Mouse (Mus musculus) heart, postnatal 14 days (tissue): ENCODE results near the gene Kpna2. TPM values are rescaled to one million over a fixed set of nuclear protein-coding genes. Genes with fewer than 3 reads are reported as not detected.
"Not testable (repeated sequence)": the region's sequence is repeated elsewhere in the genome, so short reads cannot be mapped to it uniquely, and the experiment has no call there.

ENCODE experiments used
- DNase-seq, 2 experiments: peaks; one replicate each; pipeline ENCODE4 v3.0.0; 2021 to 2022
- intact Hi-C: fragments of 180-260 bp; cut with DNase I; formaldehyde crosslinking; loops from one replicate; pipeline ENCODE4 v1.15.1; 2025
- total RNA-seq, 2 experiments: library from RNA; stranded (reverse); gene quantifications; 2 replicates each; pipeline ENCODE4 v1.2.3; 2021

Kpna2 gene
- total RNA-seq, 2 experiments from 2014 or later: 84.2 to 103 TPM

DNA sequence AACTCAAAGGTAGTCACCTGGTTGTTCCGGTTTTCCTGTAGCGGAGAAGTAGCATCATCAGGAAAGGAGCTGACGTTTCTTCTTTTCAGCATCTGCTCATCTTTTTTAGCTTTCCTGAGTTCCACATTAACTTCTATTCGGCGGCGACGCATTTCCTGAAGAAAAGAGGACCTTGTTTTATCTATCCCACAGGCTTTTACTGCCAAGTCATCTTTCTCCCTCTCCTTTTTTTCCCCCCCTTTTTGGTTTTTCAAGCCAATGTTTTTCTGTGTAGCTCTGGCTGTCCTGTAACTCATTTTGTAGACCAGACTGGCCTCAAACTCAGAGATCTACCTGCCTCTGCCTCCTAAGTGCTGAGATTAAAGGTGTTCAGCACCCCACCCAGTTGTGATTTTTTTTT lies 2.8 kb downstream of the Kpna2 start:
- intact Hi-C loops: loop anchor here (5.0 kb wide), 1 partner anchor 209 kb away; the partner anchor contains the start of genes Cep95 and Ddx5

GRCm38 (mm10) chr11:106994246-106995085 lies 4.9 kb downstream of the Kpna2 start:
- intact Hi-C loops: loop anchor here (5.0 kb wide), 1 partner anchor 207 kb away; the partner anchor contains the start of genes Cep95 and Ddx5
- DNase-seq: no peak

More for the DNA sequence above, 2.8 kb downstream of the Kpna2 start:
- DNase-seq: not testable (repeated sequence)

GRCm38 (mm10) chr11:106987384-106987783 lies 12.0 kb downstream of the Kpna2 start:
- intact Hi-C loops: no loop called here
- DNase-seq: no peak

DNA sequence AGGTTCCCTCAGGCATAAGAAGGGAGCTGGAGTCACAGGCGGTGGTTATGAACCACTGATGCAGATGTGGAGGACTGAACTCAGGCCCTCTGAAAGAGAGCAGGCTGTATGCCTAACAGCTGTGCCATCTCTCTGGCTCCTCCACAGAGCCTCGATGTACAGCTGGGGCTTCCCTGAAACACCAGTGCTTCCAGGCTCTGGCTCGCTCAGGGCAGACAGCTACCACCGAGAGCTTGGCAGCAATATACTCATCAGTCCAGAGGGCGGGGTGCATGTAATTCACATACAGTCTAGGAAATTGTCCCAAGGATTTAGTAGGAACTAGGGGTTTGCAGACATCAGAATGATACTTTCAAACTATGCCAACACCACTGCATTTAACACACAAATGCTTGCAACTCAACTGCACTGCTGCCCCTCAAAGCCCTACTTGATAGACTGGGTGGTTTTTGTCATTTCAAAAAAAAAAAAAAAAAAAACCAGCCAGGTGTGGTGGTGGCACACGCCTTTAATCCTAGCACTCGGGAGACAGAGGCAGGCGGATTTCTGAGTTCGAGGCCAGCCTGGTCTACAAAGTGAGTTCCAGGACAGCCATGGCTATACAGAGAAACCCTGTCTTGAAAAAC lies 13.2 kb downstream of the Kpna2 start:
- DNase-seq, intact Hi-C loops: not testable (repeated sequence)

DNA sequence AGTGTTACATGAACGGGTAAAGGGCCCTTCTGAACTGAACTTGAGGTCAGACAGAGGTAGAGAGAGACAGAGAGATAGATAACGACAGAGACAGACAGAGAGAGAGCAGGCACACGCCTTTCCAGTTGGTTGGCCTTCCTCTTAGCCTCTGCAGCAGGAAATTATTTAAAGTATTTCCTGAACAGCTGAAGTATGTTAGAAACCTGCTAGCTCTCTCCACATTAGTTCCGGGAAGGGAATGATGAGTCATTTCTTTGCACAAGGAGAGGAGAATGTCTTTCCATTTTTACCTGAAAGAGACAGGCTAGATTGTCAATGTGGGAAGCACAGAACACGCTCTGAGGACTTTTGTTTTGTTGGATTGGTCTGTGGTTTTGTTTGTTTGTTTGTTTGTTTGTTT lies 17.0 kb downstream of the Kpna2 start:
- intact Hi-C loops: no loop called here
- DNase-seq: no peak

GRCm38 (mm10) chr11:106981787-106982186 lies 17.6 kb downstream of the Kpna2 start:
- intact Hi-C loops: no loop called here

GRCm38 (mm10) chr11:106980455-106980854 lies 18.9 kb downstream of the Kpna2 start:
- peak; percentile 58 to 82 for DNase-seq
- intact Hi-C loops: loop anchor here (1.0 kb wide), 1 partner anchor 129 kb away; no protein-coding TSS in a partner anchor

More at GRCm38 (mm10) chr11:106981787-106982186, 17.6 kb downstream of the Kpna2 start:
- no peak for DNase-seq

GRCm38 (mm10) chr11:106976194-106976593 lies 23.1 kb downstream of the Kpna2 start:
- intact Hi-C loops: loop anchor here (1.0 to 5.0 kb wide), 3 partner anchors 19 to 189 kb away; partner anchors contain the start of genes Cep95, Ddx5 and Smurf2
- peak; percentile 81 to 83 for DNase-seq

GRCm38 (mm10) chr11:106975419-106976177 lies 23.7 kb downstream of the Kpna2 start:
- intact Hi-C loops: loop anchor here (1.0 to 5.0 kb wide), 3 partner anchors 18 to 188 kb away; partner anchors contain the start of genes Cep95, Ddx5 and Smurf2
- no peak for DNase-seq

- no peak for DNase-seq
- intact Hi-C loops: no loop called here
Observed at GRCm38 (mm10) chr11:106974440-106974839, 24.9 kb downstream of the Kpna2 start.

GRCm38 (mm10) chr11:106973016-106973415 lies 26.3 kb downstream of the Kpna2 start:
- intact Hi-C loops: no loop called here
- no peak for DNase-seq

- intact Hi-C loops: no loop called here
- no peak for DNase-seq
Observed at GRCm38 (mm10) chr11:106969798-106970197, 29.5 kb downstream of the Kpna2 start.

DNA sequence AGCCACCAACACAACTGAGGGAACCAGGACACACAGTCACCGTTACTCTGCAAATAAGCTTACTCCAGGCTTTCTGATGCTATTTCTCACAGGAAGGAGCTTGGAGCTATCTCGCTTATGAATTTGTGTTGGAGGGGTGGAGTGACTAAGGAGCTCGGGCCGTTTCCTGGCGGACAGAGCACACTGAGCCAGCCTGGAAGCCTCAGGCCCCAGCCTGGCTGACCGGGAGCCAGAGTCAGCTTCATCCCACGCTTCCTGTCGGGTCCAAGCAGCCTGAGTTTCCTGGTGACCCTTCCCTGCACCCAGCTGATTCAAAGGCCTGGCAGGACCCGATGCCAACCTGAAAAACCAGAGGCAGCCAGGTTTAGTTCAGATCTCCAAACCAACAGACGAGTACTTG lies 31.7 kb downstream of the Kpna2 start:
- intact Hi-C loops: no loop called here

GRCm38 (mm10) chr11:106965881-106966280 lies 33.5 kb downstream of the Kpna2 start:
- no peak for DNase-seq
- intact Hi-C loops: no loop called here

More for the DNA sequence above, 31.7 kb downstream of the Kpna2 start:
- peak; percentile 68 to 72 for DNase-seq

DNA sequence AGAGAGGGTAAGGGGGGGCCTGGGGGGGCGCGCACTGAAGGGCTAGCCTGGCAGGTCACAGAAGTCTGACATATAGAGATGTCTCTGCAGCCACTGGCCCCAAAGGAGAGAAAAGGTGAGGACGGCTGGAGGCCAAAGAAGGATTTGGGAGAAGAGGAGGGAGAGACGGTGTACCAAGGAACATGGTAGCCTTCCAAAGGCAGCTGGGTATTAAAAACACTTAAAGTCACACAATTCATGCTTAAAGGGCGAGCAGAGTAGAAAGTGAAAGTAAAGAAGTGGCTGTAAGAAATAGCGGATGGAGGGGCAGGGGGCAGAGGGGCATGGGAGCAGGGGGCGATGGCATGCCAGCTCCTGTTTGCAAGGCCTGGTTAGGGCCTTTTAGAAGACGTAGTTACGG lies 37.0 kb downstream of the Kpna2 start:
- no peak for DNase-seq

DNA sequence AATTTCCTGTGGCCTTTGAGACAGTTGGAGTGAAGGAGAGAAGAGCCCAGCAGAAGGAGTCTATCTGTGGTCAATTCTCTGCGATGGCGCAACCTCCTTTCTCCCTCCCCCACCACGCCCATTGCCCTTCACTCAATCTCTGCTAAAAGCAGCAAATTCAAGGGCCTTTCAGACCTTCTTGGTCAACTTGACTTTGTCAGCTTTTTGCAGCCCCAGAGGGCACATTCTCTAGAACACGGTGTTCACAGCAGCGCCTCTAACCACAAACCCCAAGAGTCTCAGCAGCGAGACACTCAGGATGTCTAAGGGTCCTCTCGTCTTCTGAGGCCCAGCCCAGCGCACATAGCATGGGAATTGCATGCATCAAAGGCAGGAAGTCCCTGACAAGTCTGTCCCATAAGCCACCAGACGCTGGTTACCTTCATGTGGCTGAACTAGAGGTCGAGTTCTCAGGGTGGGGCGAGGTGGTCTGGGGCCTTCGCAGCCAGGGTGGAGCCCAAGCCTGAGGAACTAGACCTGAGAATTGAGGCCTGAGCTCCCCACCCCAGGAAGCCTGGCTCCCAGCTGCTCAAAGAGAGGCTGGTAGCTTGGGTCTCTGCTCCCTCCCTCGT lies 37.8 kb downstream of the Kpna2 start:
- intact Hi-C loops: no loop called here
- peak in 1 of 2 experiments; percentile 26 for DNase-seq

More for the DNA sequence above, 37.0 kb downstream of the Kpna2 start:
- intact Hi-C loops: no loop called here

- intact Hi-C loops: no loop called here
- no peak for DNase-seq
Observed at GRCm38 (mm10) chr11:106959121-106959520, 40.2 kb downstream of the Kpna2 start.

GRCm38 (mm10) chr11:106958407-106959071 lies 40.8 kb downstream of the Kpna2 start:
- intact Hi-C loops: no loop called here
- no peak for DNase-seq

DNA sequence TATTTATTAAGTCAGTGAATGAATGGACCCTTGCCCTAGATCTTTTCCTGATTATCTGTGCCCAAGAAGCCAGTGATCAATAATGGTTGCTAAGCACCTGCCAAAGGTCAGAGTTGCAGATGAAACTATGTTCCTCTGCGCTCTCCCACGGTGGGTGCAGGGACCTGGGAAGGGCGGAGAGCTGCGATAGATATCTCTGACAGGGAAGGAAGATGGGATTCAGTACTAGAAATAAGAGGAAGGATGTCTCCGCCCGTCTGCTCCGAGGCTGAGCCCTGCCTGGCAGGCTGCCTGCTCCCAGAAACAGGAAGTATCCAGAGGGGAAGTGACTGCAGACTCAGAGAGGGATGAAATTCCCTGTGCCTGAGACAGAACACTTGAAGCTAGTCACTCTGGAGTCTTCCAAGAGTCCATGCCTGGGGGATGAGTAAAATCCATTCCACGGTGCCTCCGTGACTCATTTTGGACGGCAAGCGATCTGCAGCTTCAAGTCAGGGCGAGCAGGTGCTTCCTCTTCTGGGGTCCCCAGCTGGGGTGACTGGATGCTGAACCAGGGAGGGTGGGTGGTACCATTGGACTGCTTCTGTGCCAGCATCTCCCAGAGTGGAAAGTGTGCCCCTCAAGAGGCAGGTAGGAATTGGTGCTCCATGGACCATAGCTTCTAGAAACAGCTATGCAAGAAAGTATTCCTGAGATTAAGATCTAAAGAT lies 41.9 kb downstream of the Kpna2 start:
- intact Hi-C loops: loop anchor here (1.0 kb wide), 1 partner anchor 19 kb away; no protein-coding TSS in a partner anchor

More for the DNA sequence above, 41.9 kb downstream of the Kpna2 start:
- DNase-seq: peak; percentile 86
